Mouse (Mus musculus): Measurements from ENCODE around the gene Gm19426. TPM values are rescaled to one million over a fixed set of nuclear protein-coding genes. Genes with fewer than 3 reads are reported as not detected.

The Gm19426 gene
- polyA plus RNA-seq, 1 experiment from 2014 or later = 1.2 TPM

- Histone ChIP-seq H3K4me1 (ENCODE audit: insufficient read depth) (no peaks in the 10 kb centered on the region; the same call in 1 of the 2 replicates), H3K27ac (ENCODE audit: low read depth) (no peak overlapping the region), H3K9me3 (ENCODE audit: low read length) (no peaks in the 10 kb centered on the region), H3K9ac (replicated peaks) (no peak overlapping the region), H3K27me3 (ENCODE audit: insufficient read depth, low read length) (no peaks in the 10 kb centered on the region), H3K4me2 (ENCODE audit: low read depth, low read length) (no peak overlapping the region), H3K36me3 (replicated peaks; ENCODE audit: insufficient read depth, low read length) (no peaks in the 10 kb centered on the region), H3K4me3 (ENCODE audit: low read depth, low read length) (no peak overlapping the region)
- DNase-seq (no peak), ATAC-seq (no peak)
- 43% methylated on average over 1 of the region's 1 CpGs for WGBS (ENCODE audit: insufficient replicate concordance)
- TF ChIP-seq EP300 (IDR thresholded peaks at IDR 0.05; ENCODE audit: low read depth) (no peak), CTCF (IDR thresholded peaks at IDR 0.05; ENCODE audit: low read depth) (no peak)
These were observed 39.9 kb upstream of the Gm19426 start for GRCm38 (mm10) chr2:84783315-84783714.

GRCm38 (mm10) chr2:84779210-84779609, 35.8 kb upstream of the Gm19426 start:
- ATAC-seq (no peak), DNase-seq (no peak)
- H3K36me3 ChIP-seq (replicated peaks; ENCODE audit: insufficient read depth, low read length) = no peaks in the 10 kb centered on the region
- TF ChIP-seq EP300 (IDR thresholded peaks at IDR 0.05; ENCODE audit: low read depth) (no peak), CTCF (IDR thresholded peaks at IDR 0.05; ENCODE audit: low read depth) (peak; percentile 65)
- H3K9ac ChIP-seq (replicated peaks) = no peak overlapping the region
- no peak overlapping the region for H3K4me3 ChIP-seq (ENCODE audit: low read depth, low read length)
- H3K4me1 ChIP-seq (ENCODE audit: insufficient read depth) = peaks cover 5% of the 10 kb centered on the region
- peaks cover 2% of the 10 kb centered on the region; the same call in 1 of the 2 replicates for H3K27me3 ChIP-seq (ENCODE audit: insufficient read depth, low read length)
- H3K9me3 ChIP-seq (ENCODE audit: low read length) = no peaks in the 10 kb centered on the region
- H3K4me2 ChIP-seq (ENCODE audit: low read depth, low read length) = no peak overlapping the region
- H3K27ac ChIP-seq (ENCODE audit: low read depth) = no peak overlapping the region
- 32% methylated on average over 6 of the region's 6 CpGs for WGBS (ENCODE audit: insufficient replicate concordance)

GRCm38 (mm10) chr2:84777706-84778105, 34.3 kb upstream of the Gm19426 start:
- 80% methylated on average over 3 of the region's 3 CpGs for WGBS (ENCODE audit: insufficient replicate concordance)
- H3K27me3 ChIP-seq (ENCODE audit: insufficient read depth, low read length) = peaks cover 2% of the 10 kb centered on the region; the same call in 1 of the 2 replicates
- no peak for DNase-seq

GRCm38 (mm10) chr2:84775665-84776064, 32.2 kb upstream of the Gm19426 start:
- H3K27ac ChIP-seq (ENCODE audit: low read depth) = peak overlapping the region; percentile 70
- 0 out of 2 replicates have a peak, but pooled peaks cover 4% of the 10 kb centered on the region for H3K36me3 ChIP-seq (replicated peaks; ENCODE audit: insufficient read depth, low read length)
- H3K4me2 ChIP-seq (ENCODE audit: low read depth, low read length) = 0 out of 2 replicates have a peak overlapping the region, but pooled peaks have one; percentile 69
- H3K4me1 ChIP-seq (ENCODE audit: insufficient read depth) = peaks cover 12% of the 10 kb centered on the region
- H3K4me3 ChIP-seq (ENCODE audit: low read depth, low read length) = no peak overlapping the region
- ATAC-seq (no peak), DNase-seq (no peak)
- H3K9me3 ChIP-seq (ENCODE audit: low read length) = no peaks in the 10 kb centered on the region
- 57% methylated on average over 6 of the region's 6 CpGs for WGBS (ENCODE audit: insufficient replicate concordance)
- TF ChIP-seq EP300 (IDR thresholded peaks at IDR 0.05; ENCODE audit: low read depth) (no peak), CTCF (IDR thresholded peaks at IDR 0.05; ENCODE audit: low read depth) (no peak)
- H3K27me3 ChIP-seq (ENCODE audit: insufficient read depth, low read length) = peaks cover 2% of the 10 kb centered on the region; the same call in 1 of the 2 replicates
- H3K9ac ChIP-seq (replicated peaks) = no peak overlapping the region

More at GRCm38 (mm10) chr2:84777706-84778105, 34.3 kb upstream of the Gm19426 start:
- no peak for ATAC-seq
- TF ChIP-seq EP300 (IDR thresholded peaks at IDR 0.05; ENCODE audit: low read depth) = no peak
- TF ChIP-seq CTCF (IDR thresholded peaks at IDR 0.05; ENCODE audit: low read depth) = no peak
- Histone ChIP-seq H3K4me1 (ENCODE audit: insufficient read depth) (peaks cover 10% of the 10 kb centered on the region), H3K4me2 (ENCODE audit: low read depth, low read length) (no peak overlapping the region), H3K4me3 (ENCODE audit: low read depth, low read length) (no peak overlapping the region), H3K9me3 (ENCODE audit: low read length) (no peaks in the 10 kb centered on the region), H3K9ac (replicated peaks) (no peak overlapping the region), H3K27ac (ENCODE audit: low read depth) (no peak overlapping the region), H3K36me3 (replicated peaks; ENCODE audit: insufficient read depth, low read length) (0 out of 2 replicates have a peak, but pooled peaks cover 4% of the 10 kb centered on the region)

GRCm38 (mm10) chr2:84775241-84775640, 31.8 kb upstream of the Gm19426 start, which contains the start of gene Serping1:
Gene Serping1 (minus strand): TSS chr2:84775444.
- peak within 1 kb of the TSS; percentile 70 for H3K27ac ChIP-seq (ENCODE audit: low read depth)
- 62% methylated on average over 9 of the region's 9 CpGs for WGBS (ENCODE audit: insufficient replicate concordance)
- peak within 1 kb of the TSS; percentile 69 for H3K4me2 ChIP-seq (ENCODE audit: low read depth, low read length)
- peak within 1 kb of the TSS; percentile 48 for H3K4me3 ChIP-seq (ENCODE audit: low read depth, low read length)
- H3K4me1 ChIP-seq (ENCODE audit: insufficient read depth) = peaks cover 12% of the 10 kb centered on the region
- DNase-seq = peak; percentile 63
- peak; percentile 88 for ATAC-seq
- peak within 1 kb of the TSS; percentile 54 for H3K9ac ChIP-seq (replicated peaks)
- peaks cover 2% of the 10 kb centered on the region; the same call in 1 of the 2 replicates for H3K27me3 ChIP-seq (ENCODE audit: insufficient read depth, low read length)
- 0 out of 2 replicates have a peak, but pooled peaks cover 4% of the 10 kb centered on the region for H3K36me3 ChIP-seq (replicated peaks; ENCODE audit: insufficient read depth, low read length)
- no peaks in the 10 kb centered on the region for H3K9me3 ChIP-seq (ENCODE audit: low read length)
- TF ChIP-seq EP300 (IDR thresholded peaks at IDR 0.05; ENCODE audit: low read depth) (no peak), CTCF (IDR thresholded peaks at IDR 0.05; ENCODE audit: low read depth) (no peak)

- DNase-seq (peak; percentile 63), ATAC-seq (peak; percentile 88)
- H3K36me3 ChIP-seq (replicated peaks; ENCODE audit: insufficient read depth, low read length) = peaks cover 4% of the 10 kb centered on the region; the same call in 1 of the 2 replicates
- TF ChIP-seq CTCF (IDR thresholded peaks at IDR 0.05; ENCODE audit: low read depth) = no peak
- no peak for TF ChIP-seq EP300 (IDR thresholded peaks at IDR 0.05; ENCODE audit: low read depth)
- H3K9ac ChIP-seq (replicated peaks) = peak overlapping the region; percentile 54
- WGBS (ENCODE audit: insufficient replicate concordance) = 27% methylated on average over 15 of the region's 15 CpGs
- H3K27ac ChIP-seq (ENCODE audit: low read depth) = peak overlapping the region; percentile 70
- no peaks in the 10 kb centered on the region for H3K9me3 ChIP-seq (ENCODE audit: low read length)
- H3K4me2 ChIP-seq (ENCODE audit: low read depth, low read length) = peak overlapping the region; percentile 69
- peaks cover 2% of the 10 kb centered on the region; the same call in 1 of the 2 replicates for H3K27me3 ChIP-seq (ENCODE audit: insufficient read depth, low read length)
- peaks cover 12% of the 10 kb centered on the region for H3K4me1 ChIP-seq (ENCODE audit: insufficient read depth)
- peak overlapping the region; percentile 48 for H3K4me3 ChIP-seq (ENCODE audit: low read depth, low read length)
These were observed 31.3 kb upstream of the Gm19426 start for GRCm38 (mm10) chr2:84774751-84775150.
